In the genomic region with DNA sequence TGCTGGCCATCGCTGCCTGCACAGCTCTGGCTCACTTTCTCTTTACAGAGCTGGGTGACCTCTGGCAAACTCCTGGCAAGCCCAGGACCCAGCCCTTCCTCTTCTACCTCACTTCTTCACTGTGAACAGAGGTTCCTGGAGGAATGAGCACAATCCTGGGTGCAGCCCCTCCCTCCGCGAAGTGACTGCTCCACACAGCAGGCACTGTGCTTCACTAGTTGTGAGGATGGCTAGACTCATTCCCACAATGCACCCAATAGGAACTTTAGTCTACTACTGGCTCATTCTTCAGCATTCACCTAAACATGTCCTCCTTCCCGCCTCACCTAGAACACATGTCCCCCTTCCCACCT, we compare ENCODE assay signal across 13 mouse cellular contexts. TPM values are rescaled to one million over a fixed set of nuclear protein-coding genes. Genes with fewer than 3 reads are reported as not detected.
DNase-seq lines count a peak whose midpoint lies in the region; ATAC-seq and TF ChIP-seq lines count a peak whose summit lies in the region.
"Had no signal": no experiment of that assay in that cellular context is flagged by ENCODE, and none has a peak within 500 bp of the region (broad histone marks: within the 10 kb centered on the region; RNA-seq: fewer than 3 reads in every experiment).

No protein-coding gene starts in this region.

- no peaks in the 10 kb centered on the region for H3K9me3 ChIP-seq in heart, embryonic 12.5 days (replicated peaks)
- H3K9me3 ChIP-seq in lung, embryonic 15.5 days = no peaks in the 10 kb centered on the region
- H3K9me3 ChIP-seq in heart, postnatal 0 days (replicated peaks; ENCODE audit: control insufficient read depth, low read length) = no peaks in the 10 kb centered on the region

- intact Hi-C loops in heart, postnatal 14 days (cut with DNase I) = loop anchor here (5.0 kb wide), 2 partner anchors 58 to 163 kb away; a partner anchor contains a TSS

- no peak overlapping the region for H3K4me2 ChIP-seq in heart, embryonic 12.5 days
- H3K4me2 ChIP-seq in lung, embryonic 15.5 days = no peak overlapping the region
- no peak overlapping the region for H3K4me2 ChIP-seq in heart, postnatal 0 days (ENCODE audit: low read depth, low read length)

- no peak overlapping the region for H3K4me3 ChIP-seq in heart, embryonic 12.5 days
- no peak overlapping the region for H3K4me3 ChIP-seq in lung, embryonic 15.5 days
- no peak overlapping the region for H3K4me3 ChIP-seq in heart, postnatal 0 days (ENCODE audit: low read depth, low read length)

- TF ChIP-seq EP300 in heart, postnatal 0 days (IDR thresholded peaks at IDR 0.05; ENCODE audit: low read depth) = no peak

- DNase-seq in heart, postnatal 14 days = no peak
- no peak for DNase-seq in lung, postnatal 4 days
- DNase-seq in R1 (ENCODE audit: low read depth, low spot score) = peak; percentile 54
- DNase-seq in heart, postnatal 0 days (ENCODE audit: low spot score) = no peak
- no peak for DNase-seq in ovary, adult 18-20 months (ENCODE audit: low spot score)
- no peak for DNase-seq in cerebellum, postnatal 36 days
- DNase-seq: gastrocnemius, postnatal 25 days; layer of hippocampus, postnatal 36 days had no signal

- no peak for TF ChIP-seq CTCF in heart, postnatal 0 days (IDR thresholded peaks at IDR 0.05; ENCODE audit: low read depth)

- peak overlapping the region; percentile 79 for H3K27ac ChIP-seq in heart, embryonic 12.5 days (ENCODE audit: poor library complexity, severe bottlenecking)
- peak overlapping the region; percentile 37 for H3K27ac ChIP-seq in lung, embryonic 15.5 days
- peak overlapping the region; percentile 47; the same call in 1 of the 2 replicates for H3K27ac ChIP-seq in heart, postnatal 0 days (ENCODE audit: low read depth)
- H3K27ac ChIP-seq: macrophage had no signal

- 0 out of 2 replicates have a peak overlapping the region, but pooled peaks have one; percentile 49 for H3K9ac ChIP-seq in heart, embryonic 12.5 days
- no peak overlapping the region for H3K9ac ChIP-seq in lung, embryonic 15.5 days
- no peak overlapping the region for H3K9ac ChIP-seq in heart, postnatal 0 days (replicated peaks; ENCODE audit: low read depth, low read length)

- peaks cover 24% of the 10 kb centered on the region for H3K4me1 ChIP-seq in heart, embryonic 12.5 days (replicated peaks)
- peaks cover 17% of the 10 kb centered on the region for H3K4me1 ChIP-seq in lung, embryonic 15.5 days
- peaks cover 18% of the 10 kb centered on the region for H3K4me1 ChIP-seq in heart, postnatal 0 days (ENCODE audit: control insufficient read depth, insufficient read depth)

- peaks cover 75% of the 10 kb centered on the region for H3K36me3 ChIP-seq in heart, embryonic 12.5 days
- peaks cover 61% of the 10 kb centered on the region for H3K36me3 ChIP-seq in lung, embryonic 15.5 days
- H3K36me3 ChIP-seq in heart, postnatal 0 days (replicated peaks; ENCODE audit: control insufficient read depth, insufficient read depth, low read length) = peaks cover 61% of the 10 kb centered on the region

- 0 out of 2 replicates have a peak, but pooled peaks have one; percentile 24 for ATAC-seq in heart, embryonic 12.5 days (ENCODE audit: insufficient number of reproducible peaks, low FRiP score)
- no peak for ATAC-seq in lung, embryonic 15.5 days (ENCODE audit: borderline replicate concordance, extremely low read depth, low FRiP score, low TSS enrichment)
- no peak for ATAC-seq in heart, postnatal 0 days (ENCODE audit: insufficient read depth, low read depth)
- ATAC-seq: CD4-positive, CD25-positive, alpha-beta regulatory T cell, adult 4 months; inflammation-experienced regulatory T-cells, adult 6 months had no signal

- WGBS in heart, embryonic 12.5 days = 83% methylated on average over 4 of the region's 4 CpGs
- WGBS in lung, embryonic 15.5 days = 80% methylated on average over 4 of the region's 4 CpGs
- 77% methylated on average over 4 of the region's 4 CpGs for WGBS in heart, postnatal 0 days

- H3K27me3 ChIP-seq in heart, embryonic 12.5 days (replicated peaks) = no peaks in the 10 kb centered on the region
- no peaks in the 10 kb centered on the region for H3K27me3 ChIP-seq in lung, embryonic 15.5 days
- no peaks in the 10 kb centered on the region for H3K27me3 ChIP-seq in heart, postnatal 0 days (ENCODE audit: control insufficient read depth, insufficient read depth, low read length)

RNA-seq across cellular contexts. Expression of a gene that starts 19.1 kb away (rescaled TPM):
- 20.2 and 21.3 TPM in 2 replicates for polyA plus RNA-seq in heart, embryonic 12.5 days (2016; fragmentation: Nextera tagmentation; extraction: Ambion mirVana)
- total RNA-seq in heart, postnatal 14 days (2021) = 10 to 100 TPM; 34.0 to 39.8 TPM
- 10.8 and 11.0 TPM in 2 replicates for polyA plus RNA-seq in lung, embryonic 15.5 days (2015; fragmentation: Nextera tagmentation; extraction: Ambion mirVana)
- 22.3 and 57.6 TPM in 2 replicates for total RNA-seq in heart, postnatal 0 days (2014; rRNA removed; ENCODE audit: low replicate concordance)
- polyA plus RNA-seq in heart, postnatal 0 days (2015; fragmentation: Nextera tagmentation; extraction: Ambion mirVana) = 44.7 and 65.9 TPM in 2 replicates

RNA-seq across cellular contexts. Expression of a gene that starts 59.7 kb away (rescaled TPM):
- 73.2 and 74.6 TPM in 2 replicates for polyA plus RNA-seq in heart, embryonic 12.5 days (2016; fragmentation: Nextera tagmentation; extraction: Ambion mirVana)
- total RNA-seq in heart, postnatal 14 days (2021) = 10 to 100 TPM; 21.6 to 24.9 TPM
- 50.1 and 52.0 TPM in 2 replicates for polyA plus RNA-seq in lung, embryonic 15.5 days (2015; fragmentation: Nextera tagmentation; extraction: Ambion mirVana)
- 38.3 and 55.1 TPM in 2 replicates for total RNA-seq in heart, postnatal 0 days (2014; rRNA removed; ENCODE audit: low replicate concordance)
- 31.0 and 32.8 TPM in 2 replicates for polyA plus RNA-seq in heart, postnatal 0 days (2015; fragmentation: Nextera tagmentation; extraction: Ambion mirVana)
